Mouse (Mus musculus) adrenal gland, postnatal 25 days (tissue): Measurements from ENCODE around the gene Tdp1. TPM values are rescaled to one million over a fixed set of nuclear protein-coding genes. Genes with fewer than 3 reads are reported as not detected.
A peak's percentile ranks its signal among the peaks of the same experiment; 100 is the strongest.
"Not testable (repeated sequence)": the region's sequence is repeated elsewhere in the genome, so short reads cannot be mapped to it uniquely, and the experiment has no call there.

ENCODE experiments used
- DNase-seq: peaks from one replicate; pipeline ENCODE4 v3.0.0; 2021; ENCODE audit warnings: mixed read lengths
- total RNA-seq: library from RNA; stranded (reverse); gene quantifications from 2 replicates; pipeline ENCODE4 v1.2.3, GENCODE M21; 2021

Tdp1 gene
- total RNA-seq, 1 experiment from 2014 or later = 18.6 TPM

GRCm38 (mm10) chr12:99958068-99959060 is 74.0 kb downstream of the Tdp1 start:
- DNase-seq = no peak

- no peak for DNase-seq
Observed at GRCm38 (mm10) chr12:99959291-99959690, 75.0 kb downstream of the Tdp1 start.

GRCm38 (mm10) chr12:99959930-99960329 is 75.6 kb downstream of the Tdp1 start:
- DNase-seq = no peak

GRCm38 (mm10) chr12:99960675-99961074 is 76.4 kb downstream of the Tdp1 start:
- no peak for DNase-seq

GRCm38 (mm10) chr12:99964301-99965202 is 80.2 kb downstream of the Tdp1 start, which contains the start of gene Kcnk13:
Gene Kcnk13, plus strand, starts transcription at chr12:99964499.
- DNase-seq = peak; percentile 69

GRCm38 (mm10) chr12:99965203-99966115 is 81.1 kb downstream of the Tdp1 start:
- peak; percentile 42 for DNase-seq

- no peak for DNase-seq
Observed at GRCm38 (mm10) chr12:99966116-99966770, 81.9 kb downstream of the Tdp1 start.

GRCm38 (mm10) chr12:99966881-99967363 is 82.6 kb downstream of the Tdp1 start:
- no peak for DNase-seq

- no peak for DNase-seq
Observed at GRCm38 (mm10) chr12:99969906-99970305, 85.6 kb downstream of the Tdp1 start.

- not testable (repeated sequence) for DNase-seq
Observed at GRCm38 (mm10) chr12:99971205-99971894, 87.0 kb downstream of the Tdp1 start.

GRCm38 (mm10) chr12:99972825-99973224 is 88.5 kb downstream of the Tdp1 start:
- no peak for DNase-seq

- no peak for DNase-seq
Observed at GRCm38 (mm10) chr12:99973659-99974058, 89.3 kb downstream of the Tdp1 start.

- no peak for DNase-seq
Observed at GRCm38 (mm10) chr12:99979541-99979940, 95.2 kb downstream of the Tdp1 start.

GRCm38 (mm10) chr12:99986797-99987196 is 102.5 kb downstream of the Tdp1 start:
- no peak for DNase-seq

GRCm38 (mm10) chr12:99988144-99988543 is 103.8 kb downstream of the Tdp1 start:
- no peak for DNase-seq

GRCm38 (mm10) chr12:99992362-99992862 is 108.1 kb downstream of the Tdp1 start:
- no peak for DNase-seq

GRCm38 (mm10) chr12:99993146-99993890 is 109.0 kb downstream of the Tdp1 start:
- DNase-seq = no peak

GRCm38 (mm10) chr12:99995951-99996350 is 111.6 kb downstream of the Tdp1 start:
- DNase-seq = no peak

- no peak for DNase-seq
Observed at GRCm38 (mm10) chr12:99999726-100000125, 115.4 kb downstream of the Tdp1 start.
